Mouse (Mus musculus) left cerebral cortex, adult 8-10 months (tissue): ENCODE measurements around the gene Myh6. TPM values are rescaled to one million over a fixed set of nuclear protein-coding genes. Genes with fewer than 3 reads are reported as not detected.

Experiments used
- DNase-seq, 2 experiments: peaks; one replicate each; pipeline ENCODE4 v3.0.0; 2022; ENCODE audit warnings: low spot score in 2 of 2
- microRNA-seq, 2 experiments: library from miRNA; unstranded; fragments of <30 nt; microRNA quantifications; one replicate each; pipeline ENCODE4 v1.2.0; 2022
- total RNA-seq, 4 experiments: library from RNA; stranded (reverse); gene quantifications; 2 replicates each; pipeline ENCODE4 v1.2.4; 2022

Myh6 gene
- total RNA-seq, 4 experiments from 2014 or later: 5.3 to 9.9 (median 7.7) TPM

GRCm38 (mm10) chr14:54894296-54895151, 72.2 kb downstream of the Myh6 start:
- DNase-seq: peak in 1 of 2 experiments; percentile 49

- DNase-seq: peak; percentile 97 to 100
Measured at GRCm38 (mm10) chr14:54893651-54894181, 73.0 kb downstream of the Myh6 start.

GRCm38 (mm10) chr14:54892200-54892599, 74.5 kb downstream of the Myh6 start, which contains the start of gene Pabpn1:
TSS of gene Pabpn1 (plus strand) at chr14:54892500.
- no peak for DNase-seq

Small RNA genes lying within 50 kb of the gene (microRNA-seq; reads per million reads assigned to microRNA genes)
- gene Mir208a (0.21 to 2.4 reads per million in 2 experiments), gene Mir208b (0.42 to 0.66 reads per million in 2 experiments)

Other genes with a start within 250 kb of the Myh6 start
- 10 to 100 TPM; 54.5 to 60.7 (median 58.5) TPM for gene Slc7a8, start 185.0 kb downstream of the Myh6 start, total RNA-seq
- gene Rnf212b, start 152.8 kb downstream of the Myh6 start, total RNA-seq: not detected
- 10 to 100 TPM; 22.5 to 34.9 (median 24.2) TPM for gene Homez, start 96.0 kb downstream of the Myh6 start, total RNA-seq
- 10 to 100 TPM; 20.6 to 24.9 (median 22.7) TPM for gene Ppp1r3e, start 89.4 kb downstream of the Myh6 start, total RNA-seq
- gene Bcl2l2, start 83.5 kb downstream of the Myh6 start, total RNA-seq: 100 to 1,000 TPM; 127 to 134 (median 132) TPM
- gene Gm20521, start 83.5 kb downstream of the Myh6 start, total RNA-seq: 1 to 10 TPM in 3 of 4 experiments, not detected in 1; 1.5 to 6.7 (median 4.2) TPM
- gene Pabpn1, start 74.4 kb downstream of the Myh6 start, total RNA-seq: 100 to 1,000 TPM; 231 to 262 (median 243) TPM
- 100 to 1,000 TPM; 565 to 622 (median 604) TPM for gene Slc22a17, start 53.8 kb downstream of the Myh6 start, total RNA-seq
- gene Efs, start 40.8 kb downstream of the Myh6 start, total RNA-seq: 10 to 100 TPM in 1 of 4 experiments, 1 to 10 TPM in 3; 8.9 to 10.3 (median 9.1) TPM
- under 1 TPM in 1 of 4 experiments, not detected in 3; 0.53 TPM for gene Il25, start 34.2 kb downstream of the Myh6 start, total RNA-seq
- 10 to 100 TPM; 60.3 to 67.9 (median 64.0) TPM for gene Cmtm5, start 30.7 kb downstream of the Myh6 start, total RNA-seq
- gene Gm17428, start 10.0 kb upstream of the Myh6 start, total RNA-seq: not detected
- gene Myh7, start 27.7 kb upstream of the Myh6 start, total RNA-seq: 10 to 100 TPM in 3 of 4 experiments, 1 to 10 TPM in 1; 10.0 to 21.2 (median 13.1) TPM
- 10 to 100 TPM; 30.2 to 34.4 (median 32.0) TPM for gene Ngdn, start 48.5 kb upstream of the Myh6 start, total RNA-seq
- gene Zfhx2, start 125.4 kb upstream of the Myh6 start, total RNA-seq: 10 to 100 TPM; 36.0 to 41.7 (median 38.6) TPM
- gene Thtpa, start 127.9 kb upstream of the Myh6 start, total RNA-seq: 10 to 100 TPM; 26.2 to 31.5 (median 26.4) TPM
- gene Ap1g2, start 139.7 kb upstream of the Myh6 start, total RNA-seq: 10 to 100 TPM in 3 of 4 experiments, 1 to 10 TPM in 1; 9.1 to 12.7 (median 12.1) TPM
- gene Jph4, start 150.0 kb upstream of the Myh6 start, total RNA-seq: 100 to 1,000 TPM; 289 to 301 (median 292) TPM